Mouse (Mus musculus): ENCODE results near the gene Gm20937. TPM values are rescaled to one million over a fixed set of nuclear protein-coding genes. Genes with fewer than 3 reads are reported as not detected.
"Not testable (repeated sequence)": the region's sequence is repeated elsewhere in the genome, so short reads cannot be mapped to it uniquely, and the experiment has no call there.

Gm20937 gene
- not detected in 2 replicates for polyA plus RNA-seq (2015; fragmentation: Nextera tagmentation; extraction: Ambion mirVana)

- no CpG with 5 or more reads among the region's 6 CpGs for WGBS
- not testable (repeated sequence) for ATAC-seq
Observed at GRCm38 (mm10) chrY:68294798-68295197, at the start of gene Gm20937. Gene Gm20937, minus strand, starts transcription at chrY:68294898.

More at GRCm38 (mm10) chrY:68294798-68295197, at the start of gene Gm20937:
- H3K9ac ChIP-seq; H3K4me2 ChIP-seq; H3K9me3 ChIP-seq (replicated peaks); H3K4me1 ChIP-seq; H3K4me3 ChIP-seq; H3K27ac ChIP-seq; H3K36me3 ChIP-seq (ENCODE audit: poor library complexity, severe bottlenecking); H3K27me3 ChIP-seq: not testable (repeated sequence)

Other genes with a start within 250 kb of the Gm20937 start
- not detected in 2 replicates for gene Gm20816, start 243.1 kb upstream of the Gm20937 start, polyA plus RNA-seq (2015; fragmentation: Nextera tagmentation; extraction: Ambion mirVana)

Data from forebrain, embryonic 13.5 days (tissue).